Mouse (Mus musculus): Measurements from ENCODE around the gene Rbm17.

The Rbm17 gene

DNA sequence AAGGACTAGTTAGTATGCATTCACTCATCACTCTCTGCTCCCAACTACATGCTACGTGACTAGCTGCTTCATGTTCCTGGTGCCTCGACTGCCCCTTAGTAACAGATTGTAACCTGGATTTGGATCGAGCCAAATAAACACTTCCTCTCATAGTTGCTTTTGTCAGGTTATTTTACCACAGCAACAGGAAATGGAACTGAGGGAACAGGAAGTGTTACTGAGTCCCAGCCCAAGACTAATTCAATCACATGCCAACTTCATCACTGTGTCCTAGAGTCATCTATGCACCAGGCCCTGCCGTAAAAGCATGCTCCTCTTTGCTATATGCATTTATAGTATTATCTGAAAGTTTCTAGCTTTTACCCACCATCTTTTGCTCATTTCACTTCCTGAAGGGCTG, 16.0 kb downstream of the Rbm17 start:
- DNase-seq = no peak

GRCm38 (mm10) chr2:11579399-11579798, 24.6 kb downstream of the Rbm17 start:
- DNase-seq = no peak

DNA sequence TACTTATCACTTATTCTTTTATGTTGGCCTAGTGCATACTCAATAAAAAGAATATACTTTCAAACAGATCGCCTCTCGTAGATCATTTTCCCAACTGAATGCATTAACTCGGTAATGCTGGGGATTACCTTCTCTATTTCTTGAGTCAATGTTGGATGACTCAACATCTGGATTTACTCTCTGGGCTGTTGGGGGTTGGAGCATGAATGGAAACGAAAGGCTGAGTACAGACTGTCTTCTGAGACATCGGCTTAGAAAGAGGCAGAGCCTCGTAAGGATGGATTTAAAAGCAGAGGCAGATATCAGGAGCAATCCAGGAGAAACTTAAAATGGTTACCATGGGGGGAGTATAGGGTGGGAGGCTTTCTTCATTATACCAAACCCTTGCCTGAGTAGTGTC, 25.8 kb downstream of the Rbm17 start:
- no peak for DNase-seq

DNA sequence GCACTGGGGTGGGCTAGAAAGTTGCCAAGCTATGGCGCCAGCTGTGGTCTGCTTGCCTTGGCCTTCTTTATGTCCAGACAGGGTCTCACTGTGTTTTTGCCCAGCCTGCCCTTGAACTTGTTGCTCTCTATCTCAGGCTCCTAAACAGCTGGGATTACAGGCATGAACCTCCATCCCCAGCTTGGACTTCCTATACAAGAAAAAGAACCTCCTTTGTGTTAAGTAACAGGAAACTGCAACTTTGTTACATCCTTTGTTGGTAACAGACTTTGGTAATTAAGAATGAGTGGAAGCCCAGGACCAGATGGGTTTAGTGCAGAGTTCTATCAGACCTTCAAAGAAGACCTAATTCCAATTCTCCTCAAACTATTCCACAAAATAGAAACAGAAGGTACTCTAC, 30.3 kb downstream of the Rbm17 start:
- no peak for DNase-seq

- DNase-seq = no peak
These were observed 32.9 kb downstream of the Rbm17 start for GRCm38 (mm10) chr2:11571004-11571535.

GRCm38 (mm10) chr2:11568471-11568870, 35.5 kb downstream of the Rbm17 start:
- no peak for DNase-seq

DNA sequence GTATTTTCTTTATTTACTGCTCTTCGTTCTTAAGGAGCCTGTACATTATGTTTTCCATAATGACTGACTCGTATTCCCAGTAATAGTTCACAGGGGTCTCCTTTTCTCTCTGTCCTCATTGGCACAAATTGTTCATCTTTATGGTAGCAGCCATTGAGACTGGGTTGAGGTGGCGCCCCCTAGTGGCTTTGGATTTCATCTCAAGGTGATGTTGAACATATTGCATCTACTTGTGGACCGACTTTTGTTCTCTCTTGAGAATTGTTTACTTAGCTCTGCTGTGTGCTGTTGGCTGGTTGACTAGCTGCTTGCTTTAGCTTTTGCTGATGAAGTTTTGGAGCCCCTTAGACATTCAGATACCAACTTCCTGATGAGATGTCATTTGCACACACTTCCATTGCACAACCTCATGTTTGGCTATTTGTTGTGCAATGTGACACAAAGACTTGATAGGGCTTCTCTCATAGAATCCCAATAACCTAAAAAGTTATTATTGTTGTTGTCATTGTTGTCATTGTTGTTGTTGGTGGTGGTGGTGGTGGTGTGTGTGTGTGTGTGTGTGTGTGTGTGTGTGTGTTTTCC, 36.1 kb downstream of the Rbm17 start:
- DNase-seq = peak; percentile 12 to 65

- no peak for DNase-seq
These were observed 37.1 kb downstream of the Rbm17 start for GRCm38 (mm10) chr2:11566898-11567297.

- DNase-seq = no peak
These were observed 37.7 kb downstream of the Rbm17 start for GRCm38 (mm10) chr2:11566241-11566640.

GRCm38 (mm10) chr2:11564768-11565167, 39.2 kb downstream of the Rbm17 start:
- no peak for DNase-seq

- DNase-seq = no peak
These were observed 40.7 kb downstream of the Rbm17 start for GRCm38 (mm10) chr2:11563256-11563655.

- no peak for DNase-seq
These were observed 45.3 kb downstream of the Rbm17 start for GRCm38 (mm10) chr2:11558654-11559053.

GRCm38 (mm10) chr2:11557244-11557643, 46.7 kb downstream of the Rbm17 start:
- no peak for DNase-seq

DNA sequence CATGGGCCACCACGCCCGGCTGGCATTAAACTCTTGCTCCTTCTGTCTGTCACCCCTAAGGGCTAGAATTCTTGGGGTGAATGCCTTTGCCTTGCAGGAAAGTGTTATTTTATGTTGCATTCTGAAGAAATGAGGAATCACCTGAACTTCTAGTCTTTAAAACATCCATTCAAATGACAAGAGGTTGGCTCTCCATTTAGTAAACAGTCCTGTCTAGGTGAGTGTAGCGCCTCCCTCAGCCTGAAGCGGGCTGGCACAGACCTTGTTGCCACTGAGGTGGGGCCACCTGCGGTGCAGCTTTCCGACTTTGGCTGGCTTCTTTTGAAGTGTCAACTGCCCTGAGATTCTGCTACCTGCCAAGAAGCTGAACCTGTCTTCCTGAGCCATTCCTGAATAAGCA, 48.6 kb downstream of the Rbm17 start:
- DNase-seq = no peak

DNA sequence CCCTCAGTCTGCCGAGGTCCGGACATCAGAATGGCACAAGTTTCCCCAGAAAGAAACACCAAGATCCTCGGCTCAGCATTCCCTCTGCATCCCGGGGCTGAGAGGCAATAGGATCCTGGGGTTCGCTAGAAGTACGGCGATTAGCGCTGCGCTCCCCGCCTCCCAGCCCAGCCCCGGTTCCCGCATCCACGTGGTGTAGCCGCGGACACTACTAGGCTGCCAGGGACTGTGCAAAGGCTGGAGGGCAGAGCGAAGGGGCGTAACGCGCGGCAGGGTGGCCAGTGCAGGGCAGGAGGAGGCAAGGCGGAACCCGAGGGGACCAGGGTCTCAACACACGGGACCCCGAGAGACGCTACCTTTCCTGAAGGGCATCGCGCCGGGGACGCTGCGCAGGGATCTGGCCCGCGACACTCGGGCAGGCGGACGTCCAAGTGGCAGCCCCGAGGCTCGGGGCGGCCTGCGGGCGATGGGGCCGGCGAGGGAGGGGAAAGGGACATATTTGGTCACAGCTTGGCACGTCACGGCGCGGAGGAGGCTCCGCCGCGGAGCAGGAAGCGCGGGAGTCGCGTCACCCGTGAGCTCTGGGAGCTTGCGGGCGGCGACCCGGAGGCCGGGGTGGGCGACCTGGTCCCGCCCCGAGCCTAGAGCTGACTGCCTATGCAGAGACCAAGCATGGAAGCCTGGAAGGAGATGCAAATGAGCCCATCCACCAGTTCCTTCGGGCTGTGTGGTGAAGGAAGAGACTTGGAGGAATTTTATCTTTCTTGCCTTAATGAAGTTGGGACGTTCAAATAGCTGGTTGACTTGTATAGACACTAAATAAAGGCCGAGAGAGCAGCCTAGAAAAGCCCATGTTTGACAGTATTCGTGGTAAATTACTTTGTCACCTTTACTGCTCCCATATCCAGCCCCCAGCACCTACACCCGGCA, 50.2 kb downstream of the Rbm17 start, which contains the start of gene Pfkfb3:
Pfkfb3 (minus strand) TSS at position 607 of the 930 bp plus-strand sequence.
- DNase-seq = peak; percentile 61 to 67

GRCm38 (mm10) chr2:11552966-11553451, 50.9 kb downstream of the Rbm17 start:
- DNase-seq = peak in 1 of 2 experiments; percentile 53

DNA sequence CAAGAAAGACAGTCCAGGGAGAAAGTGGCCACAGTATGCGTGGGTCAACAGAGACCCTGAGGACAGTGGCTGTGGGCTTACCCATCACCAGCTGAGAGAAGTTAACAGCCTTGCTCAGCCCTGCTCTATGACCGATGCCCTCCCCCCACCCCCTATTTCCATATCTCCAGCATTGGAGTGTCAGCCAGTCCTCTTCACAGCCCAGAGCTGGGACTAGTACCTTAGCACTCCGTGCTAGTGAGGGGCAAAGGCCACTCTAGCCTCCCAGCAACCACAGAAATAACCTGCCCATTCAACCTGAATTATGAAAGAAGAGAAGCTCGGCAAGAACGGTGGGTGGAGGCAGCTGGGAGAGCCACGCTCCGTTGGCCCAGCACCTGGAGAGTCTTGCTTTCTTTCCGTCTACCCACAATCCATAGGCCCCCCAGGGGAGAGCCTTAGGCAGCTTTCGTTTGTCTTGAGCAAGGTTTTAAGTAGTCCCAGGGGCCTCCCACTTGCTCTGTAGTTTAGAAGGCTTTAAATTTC, 51.6 kb downstream of the Rbm17 start:
- DNase-seq = peak; percentile 61 to 68

- DNase-seq = no peak
These were observed 52.2 kb downstream of the Rbm17 start for GRCm38 (mm10) chr2:11551726-11552125.

- DNase-seq = no peak
These were observed 55.4 kb downstream of the Rbm17 start for GRCm38 (mm10) chr2:11548508-11548907.

DNA sequence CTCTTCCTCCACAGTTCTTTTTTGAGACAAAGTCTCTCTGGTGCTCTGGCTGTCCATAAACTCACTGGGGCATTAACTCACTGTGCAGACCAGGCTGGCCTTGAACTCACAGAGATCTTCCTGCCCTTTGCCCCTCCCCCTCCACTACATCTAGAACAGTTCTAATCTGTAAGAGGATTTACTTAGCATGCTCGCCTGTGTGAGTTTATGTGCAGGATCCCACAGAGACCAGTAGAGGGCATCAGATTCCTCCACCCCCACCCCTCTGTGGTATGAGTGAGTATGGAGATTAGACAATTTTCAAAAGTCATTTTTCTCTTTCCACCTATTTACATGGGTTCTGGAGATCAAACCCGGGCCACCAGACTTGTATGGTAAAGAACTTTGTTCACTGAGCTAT, 56.3 kb downstream of the Rbm17 start:
- peak in 1 of 2 experiments; percentile 33 for DNase-seq

DNA sequence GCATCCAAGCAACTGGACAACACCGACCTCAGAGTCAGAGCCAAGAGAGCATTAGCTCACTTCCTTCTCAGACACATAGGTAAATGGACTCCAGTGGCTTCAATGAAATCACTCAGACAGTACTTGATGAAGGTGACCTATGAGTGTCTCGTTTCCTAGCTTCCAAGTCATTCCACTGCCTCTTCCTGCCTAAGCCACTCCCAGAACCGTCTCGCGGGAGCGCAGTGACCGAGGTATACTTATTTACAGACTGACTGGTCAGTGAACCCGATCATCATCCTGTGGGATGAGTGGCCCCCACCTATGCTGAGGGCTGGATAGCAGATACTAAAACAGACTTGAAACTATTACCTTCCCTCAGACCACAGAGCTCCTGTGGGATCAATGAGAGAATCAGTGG, 57.9 kb downstream of the Rbm17 start:
- peak; percentile 70 to 72 for DNase-seq

GRCm38 (mm10) chr2:11545380-11545779, 58.6 kb downstream of the Rbm17 start:
- DNase-seq = peak in 1 of 2 experiments; percentile 23

- no peak for DNase-seq
These were observed 59.6 kb downstream of the Rbm17 start for GRCm38 (mm10) chr2:11544342-11544741.
